Mouse (Mus musculus): Measurements from ENCODE around the gene Olfml2b.

GRCm38 (mm10) chr1:170697771-170698356 is 53.5 kb downstream of the Olfml2b start:
- TF ChIP-seq CTCF (IDR thresholded peaks at IDR 0.05; ENCODE audit: low read depth): no peak
- no peak for TF ChIP-seq EP300 (optimal IDR thresholded peaks at IDR 0.05)
